Comparison of ENCODE assay signal across 11 mouse cellular contexts in genomic region chr15:101318889-101319765, GRCm38 (mm10). TPM values are rescaled to one million over a fixed set of nuclear protein-coding genes. Genes with fewer than 3 reads are reported as not detected.
A peak's percentile ranks its signal among the peaks of the same experiment; 100 is the strongest.
DNase-seq lines count a peak whose midpoint lies in the region; ATAC-seq and TF ChIP-seq lines count a peak whose summit lies in the region.
"Had no signal": no experiment of that assay in that cellular context is flagged by ENCODE, and none has a peak within 500 bp of the region (broad histone marks: within the 10 kb centered on the region; RNA-seq: fewer than 3 reads in every experiment).

No protein-coding gene starts in this region.

- no peak for TF ChIP-seq CTCF in testis, adult 2 months (IDR thresholded peaks at IDR 0.05; ENCODE audit: control insufficient read depth, insufficient read depth, insufficient replicate concordance, low read depth, low read length)

- no peak for TF ChIP-seq POLR2A in testis, adult 2 months (IDR thresholded peaks at IDR 0.05; ENCODE audit: control insufficient read depth, low read depth, low read length)

- H3K27ac ChIP-seq in intestine, embryonic 14.5 days (ENCODE audit: low read depth) = 0 out of 2 replicates have a peak overlapping the region, but pooled peaks have one; percentile 14
- no peak overlapping the region for H3K27ac ChIP-seq in intestine, embryonic 15.5 days
- H3K27ac ChIP-seq in testis, adult 2 months (ENCODE audit: control insufficient read depth, insufficient read depth, low read depth, low read length) = peak overlapping the region; percentile 76
- peak overlapping the region; percentile 11 for H3K27ac ChIP-seq in heart, embryonic 16.5 days (ENCODE audit: low read length)
- H3K27ac ChIP-seq: liver, embryonic 14.5 days; midbrain, embryonic 12.5 days had no signal

- H3K4me2 ChIP-seq in intestine, embryonic 14.5 days (ENCODE audit: low read length) = no peak overlapping the region
- H3K4me2 ChIP-seq in intestine, embryonic 15.5 days (replicated peaks) = no peak overlapping the region
- no peak overlapping the region for H3K4me2 ChIP-seq in heart, embryonic 16.5 days (ENCODE audit: low read depth, low read length)
- H3K4me2 ChIP-seq: midbrain, embryonic 12.5 days had no signal

- ATAC-seq in intestine, embryonic 14.5 days (replicated peaks; ENCODE audit: low FRiP score, low TSS enrichment, low read depth) = no peak
- ATAC-seq in intestine, embryonic 15.5 days = no peak
- ATAC-seq in heart, embryonic 16.5 days (replicated peaks; ENCODE audit: extremely low read depth, insufficient read depth, low FRiP score) = no peak

- H3K4me3 ChIP-seq in intestine, embryonic 14.5 days (ENCODE audit: low read depth, low read length) = no peak overlapping the region
- no peak overlapping the region for H3K4me3 ChIP-seq in intestine, embryonic 15.5 days (replicated peaks)
- H3K4me3 ChIP-seq in testis, adult 2 months (ENCODE audit: control insufficient read depth, low read depth, low read length) = no peak overlapping the region
- H3K4me3 ChIP-seq in heart, embryonic 16.5 days (ENCODE audit: low read length) = no peak overlapping the region
- H3K4me3 ChIP-seq: midbrain, embryonic 12.5 days had no signal

- WGBS in intestine, embryonic 14.5 days = 48% methylated on average over 14 of the region's 14 CpGs
- WGBS in intestine, embryonic 15.5 days = 46% methylated on average over 14 of the region's 14 CpGs
- 45% methylated on average over 14 of the region's 14 CpGs for WGBS in heart, embryonic 16.5 days

- no peaks in the 10 kb centered on the region for H3K9me3 ChIP-seq in intestine, embryonic 14.5 days (ENCODE audit: control insufficient read depth, low read length)
- no peaks in the 10 kb centered on the region for H3K9me3 ChIP-seq in intestine, embryonic 15.5 days
- peaks cover 2% of the 10 kb centered on the region; the same call in 1 of the 2 replicates for H3K9me3 ChIP-seq in heart, embryonic 16.5 days (replicated peaks; ENCODE audit: control insufficient read depth, low read length)

- no peaks in the 10 kb centered on the region for H3K36me3 ChIP-seq in intestine, embryonic 14.5 days (ENCODE audit: control insufficient read depth, insufficient read depth, low read length)
- H3K36me3 ChIP-seq in intestine, embryonic 15.5 days = no peaks in the 10 kb centered on the region
- H3K36me3 ChIP-seq in testis, adult 2 months (ENCODE audit: control insufficient read depth, insufficient read depth, low read length) = no peaks in the 10 kb centered on the region
- H3K36me3 ChIP-seq in heart, embryonic 16.5 days (ENCODE audit: control insufficient read depth, insufficient read depth) = no peaks in the 10 kb centered on the region
- H3K36me3 ChIP-seq: midbrain, embryonic 12.5 days had no signal

- H3K4me1 ChIP-seq in intestine, embryonic 14.5 days (replicated peaks; ENCODE audit: control insufficient read depth, insufficient read depth, low read length) = peaks cover 12% of the 10 kb centered on the region
- peaks cover 19% of the 10 kb centered on the region for H3K4me1 ChIP-seq in intestine, embryonic 15.5 days (replicated peaks)
- H3K4me1 ChIP-seq in testis, adult 2 months (ENCODE audit: control insufficient read depth, insufficient read depth, low read length) = peaks cover 7% of the 10 kb centered on the region
- peaks cover 28% of the 10 kb centered on the region for H3K4me1 ChIP-seq in heart, embryonic 16.5 days (ENCODE audit: control insufficient read depth, insufficient read depth, low read length)

- DNase-seq in intestine, embryonic 14.5 days (ENCODE audit: low spot score) = no peak
- no peak for DNase-seq in testis, postnatal 10 days (ENCODE audit: low spot score)
- DNase-seq in testis, postnatal 14 days (ENCODE audit: low spot score) = peak; percentile 53
- no peak for DNase-seq in thymus, postnatal 25 days
- DNase-seq in urinary bladder, postnatal 36 days (ENCODE audit: low spot score in 2 of 2) = no peak
- DNase-seq: cerebellum, postnatal 25 days had no signal

- H3K9ac ChIP-seq in intestine, embryonic 14.5 days (ENCODE audit: low read length) = no peak overlapping the region
- no peak overlapping the region for H3K9ac ChIP-seq in intestine, embryonic 15.5 days
- H3K9ac ChIP-seq in heart, embryonic 16.5 days (ENCODE audit: low read length) = no peak overlapping the region
- H3K9ac ChIP-seq: liver, embryonic 14.5 days; midbrain, embryonic 12.5 days had no signal

- no peaks in the 10 kb centered on the region for H3K27me3 ChIP-seq in intestine, embryonic 14.5 days (replicated peaks; ENCODE audit: control insufficient read depth, insufficient read depth, low read length)
- H3K27me3 ChIP-seq in intestine, embryonic 15.5 days (replicated peaks) = no peaks in the 10 kb centered on the region
- H3K27me3 ChIP-seq in testis, adult 2 months (ENCODE audit: control insufficient read depth, insufficient read depth, low read length) = no peaks in the 10 kb centered on the region
- no peaks in the 10 kb centered on the region for H3K27me3 ChIP-seq in heart, embryonic 16.5 days (ENCODE audit: control insufficient read depth, insufficient read depth, low read length)
- H3K27me3 ChIP-seq: midbrain, embryonic 12.5 days had no signal

RNA-seq across cellular contexts. Expression of gene 6030408B16Rik, which starts 26.1 kb away (rescaled TPM):
- 5.9 and 6.6 TPM in 2 replicates for polyA plus RNA-seq in intestine, embryonic 14.5 days (2014; fragmentation: Nextera tagmentation; extraction: Ambion mirVana)
- polyA plus RNA-seq in intestine, embryonic 15.5 days (2015; fragmentation: Nextera tagmentation; extraction: Ambion mirVana) = 4.1 TPM in 2 replicates
- polyA plus RNA-seq in testis, adult 2 months (2012; rRNA removed) = 8.5 and 10.4 TPM in 2 replicates
- 2.8 and 7.1 TPM in 2 replicates for polyA plus RNA-seq in heart, embryonic 16.5 days (2015; fragmentation: Nextera tagmentation; extraction: Ambion mirVana)

RNA-seq across cellular contexts. Expression of gene Atg101, which starts 35.1 kb away (rescaled TPM):
- 65.4 and 67.1 TPM in 2 replicates for polyA plus RNA-seq in intestine, embryonic 14.5 days (2014; fragmentation: Nextera tagmentation; extraction: Ambion mirVana)
- polyA plus RNA-seq in intestine, embryonic 15.5 days (2015; fragmentation: Nextera tagmentation; extraction: Ambion mirVana) = 61.1 and 62.0 TPM in 2 replicates
- 16.4 and 17.5 TPM in 2 replicates for polyA plus RNA-seq in testis, adult 2 months (2012; rRNA removed)
- polyA plus RNA-seq in heart, embryonic 16.5 days (2015; fragmentation: Nextera tagmentation; extraction: Ambion mirVana) = 64.5 and 68.9 TPM in 2 replicates

RNA-seq across cellular contexts. Expression of gene Krt80, which starts 50.8 kb away (rescaled TPM):
- 0.81 and 1.6 TPM in 2 replicates for polyA plus RNA-seq in intestine, embryonic 14.5 days (2014; fragmentation: Nextera tagmentation; extraction: Ambion mirVana)
- 1.2 TPM in 2 replicates for polyA plus RNA-seq in intestine, embryonic 15.5 days (2015; fragmentation: Nextera tagmentation; extraction: Ambion mirVana)
- 0.32 and 0.42 TPM in 2 replicates for polyA plus RNA-seq in testis, adult 2 months (2012; rRNA removed)
- 8.7 and 9.0 TPM in 2 replicates for polyA plus RNA-seq in heart, embryonic 16.5 days (2015; fragmentation: Nextera tagmentation; extraction: Ambion mirVana)
